Mouse (Mus musculus) thymus, adult 2 months (tissue): ENCODE measurements around the gene Tenm4. TPM values are rescaled to one million over a fixed set of nuclear protein-coding genes. Genes with fewer than 3 reads are reported as not detected.

ENCODE experiments used
- DNase-seq: peaks from one replicate; pipeline ENCODE4 v3.0.0; 2021
- H3K27ac ChIP-seq: fragments of 200-500 bp; 2 replicates; pipeline ENCODE4 v1.5.1; 2012; ENCODE audit warnings: low read length, control low read depth; ENCODE audit not compliant: control insufficient read depth, insufficient read depth
- H3K27me3 ChIP-seq: fragments of 200-500 bp; 2 replicates; pipeline ENCODE4 v1.6.1; 2012; ENCODE audit warnings: mild to moderate bottlenecking, low read length, moderate library complexity, mixed read lengths; ENCODE audit not compliant: control insufficient read depth, insufficient read depth
- H3K36me3 ChIP-seq: fragments of 200-500 bp; 2 replicates; pipeline ENCODE4 v1.6.1; 2012; ENCODE audit warnings: mild to moderate bottlenecking, low read length, moderate library complexity; ENCODE audit not compliant: control insufficient read depth, insufficient read depth
- H3K4me1 ChIP-seq: fragments of 200-500 bp; replicated peaks from 2 replicates; pipeline ENCODE4 v1.6.1; 2012; ENCODE audit warnings: low read length; ENCODE audit not compliant: control insufficient read depth, insufficient read depth
- H3K4me3 ChIP-seq: fragments of 200-500 bp; 2 replicates; pipeline ENCODE4 v1.5.1; 2012; ENCODE audit warnings: mild to moderate bottlenecking, low read length, control low read depth, moderate library complexity; ENCODE audit not compliant: control insufficient read depth, insufficient read depth
- CTCF ChIP-seq: fragments of 200-500 bp; IDR thresholded peaks from 2 replicates; pipeline ENCODE4 v1.5.1; 2012; ENCODE audit warnings: mild to moderate bottlenecking, control low read depth, low read length, moderate library complexity, borderline replicate concordance; ENCODE audit not compliant: control insufficient read depth, poor library complexity, insufficient read depth; ENCODE audit errors: extremely low read depth
- POLR2A ChIP-seq: fragments of 200-500 bp; IDR thresholded peaks from 2 replicates; pipeline ENCODE4 v1.6.1; 2012; ENCODE audit warnings: mild to moderate bottlenecking, low read length, control low read depth, moderate library complexity; ENCODE audit not compliant: control insufficient read depth, poor library complexity, insufficient read depth; ENCODE audit errors: extremely low read depth
- WGBS: fragments of 180-500 bp; shearing (Covaris S2); methylation state at CpG from one replicate; pipeline ENCODE4 v1.1.7; 2018; 5-methylcytosine and 5-hydroxymethylcytosine counted together
- polyA plus RNA-seq: library from polyadenylated mRNA; depleted of rRNA; stranded (reverse); fragments of >200 nt; gene quantifications from 2 replicates; pipeline ENCODE4 v1.2.3, GENCODE M21; 2012

The Tenm4 gene
- polyA plus RNA-seq, 1 experiment = 2.7 TPM

- DNase-seq = no peak
- Histone ChIP-seq H3K27me3 (no peaks in the 10 kb centered on the region), H3K27ac (no peak overlapping the region), H3K4me3 (no peak overlapping the region), H3K36me3 (no peaks in the 10 kb centered on the region), H3K4me1 (peaks cover 10% of the 10 kb centered on the region; the same call in 1 of the 2 replicates)
- 8% methylated on average over 2 of the region's 2 CpGs for WGBS
- TF ChIP-seq CTCF (no peak), POLR2A (no peak)
Measured at GRCm38 (mm10) chr7:96456618-96457017, 285.6 kb downstream of the Tenm4 start.

- H3K4me3 ChIP-seq = no peak overlapping the region
- TF ChIP-seq POLR2A (no peak), CTCF (no peak)
- H3K36me3 ChIP-seq = no peaks in the 10 kb centered on the region
- 84% methylated on average over 2 of the region's 2 CpGs for WGBS
- no peak for DNase-seq
- H3K27ac ChIP-seq = no peak overlapping the region
- no peaks in the 10 kb centered on the region for H3K27me3 ChIP-seq
- peaks cover 10% of the 10 kb centered on the region; the same call in 1 of the 2 replicates for H3K4me1 ChIP-seq
Measured at GRCm38 (mm10) chr7:96457891-96458290, 286.8 kb downstream of the Tenm4 start.

- no peak overlapping the region for H3K27ac ChIP-seq
- WGBS = 87% methylated on average over 6 of the region's 6 CpGs
- no peak overlapping the region for H3K4me3 ChIP-seq
- H3K4me1 ChIP-seq = peaks cover 10% of the 10 kb centered on the region; the same call in 1 of the 2 replicates
- H3K27me3 ChIP-seq = no peaks in the 10 kb centered on the region
- TF ChIP-seq POLR2A (no peak), CTCF (no peak)
- no peaks in the 10 kb centered on the region for H3K36me3 ChIP-seq
- DNase-seq = no peak
Measured at GRCm38 (mm10) chr7:96458992-96459391, 287.9 kb downstream of the Tenm4 start.

GRCm38 (mm10) chr7:96466761-96467160, 295.7 kb downstream of the Tenm4 start:
- H3K4me1 ChIP-seq = no peaks in the 10 kb centered on the region
- H3K4me3 ChIP-seq = no peak overlapping the region
- TF ChIP-seq CTCF (no peak), POLR2A (no peak)
- no peak for DNase-seq
- no peaks in the 10 kb centered on the region for H3K36me3 ChIP-seq
- no peak overlapping the region for H3K27ac ChIP-seq
- H3K27me3 ChIP-seq = no peaks in the 10 kb centered on the region
- 85% methylated on average over 3 of the region's 3 CpGs for WGBS

- H3K36me3 ChIP-seq = no peaks in the 10 kb centered on the region
- no peak overlapping the region for H3K27ac ChIP-seq
- DNase-seq = no peak
- no peak overlapping the region for H3K4me3 ChIP-seq
- no peak for TF ChIP-seq CTCF
- TF ChIP-seq POLR2A = no peak
- H3K27me3 ChIP-seq = no peaks in the 10 kb centered on the region
- no peaks in the 10 kb centered on the region for H3K4me1 ChIP-seq
- WGBS = 90% methylated on average over 6 of the region's 6 CpGs
Measured at GRCm38 (mm10) chr7:96470821-96471220, 299.8 kb downstream of the Tenm4 start.

GRCm38 (mm10) chr7:96474560-96475089, 303.6 kb downstream of the Tenm4 start:
- no peaks in the 10 kb centered on the region for H3K27me3 ChIP-seq
- no peak for DNase-seq
- no peak overlapping the region for H3K27ac ChIP-seq
- H3K36me3 ChIP-seq = no peaks in the 10 kb centered on the region
- 93% methylated on average over 11 of the region's 11 CpGs for WGBS
- no peaks in the 10 kb centered on the region for H3K4me1 ChIP-seq
- TF ChIP-seq CTCF = no peak
- no peak for TF ChIP-seq POLR2A
- H3K4me3 ChIP-seq = no peak overlapping the region
